Mouse (Mus musculus): Measurements from ENCODE around the gene H2afj.

Gene H2afj

DNA sequence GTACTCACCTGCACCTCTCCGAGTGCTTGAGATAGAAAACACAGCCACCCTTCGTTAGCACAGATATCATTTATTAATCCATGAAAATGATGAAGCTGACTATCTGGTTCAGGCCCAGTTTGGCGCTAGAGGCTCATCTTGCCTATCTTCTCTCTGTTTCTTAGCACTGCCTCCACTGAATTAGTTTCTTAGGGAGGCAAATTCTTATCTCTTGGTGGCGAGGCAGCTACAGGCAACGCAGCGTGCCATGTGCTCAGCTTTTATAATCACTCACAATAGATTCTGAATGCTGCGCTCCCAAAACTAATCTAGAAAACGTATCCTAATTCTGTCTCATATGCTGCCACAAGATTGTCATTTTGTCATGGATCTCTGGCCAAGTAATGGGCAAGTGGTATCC is 40.4 kb downstream of the H2afj start:
- no peak for DNase-seq

DNA sequence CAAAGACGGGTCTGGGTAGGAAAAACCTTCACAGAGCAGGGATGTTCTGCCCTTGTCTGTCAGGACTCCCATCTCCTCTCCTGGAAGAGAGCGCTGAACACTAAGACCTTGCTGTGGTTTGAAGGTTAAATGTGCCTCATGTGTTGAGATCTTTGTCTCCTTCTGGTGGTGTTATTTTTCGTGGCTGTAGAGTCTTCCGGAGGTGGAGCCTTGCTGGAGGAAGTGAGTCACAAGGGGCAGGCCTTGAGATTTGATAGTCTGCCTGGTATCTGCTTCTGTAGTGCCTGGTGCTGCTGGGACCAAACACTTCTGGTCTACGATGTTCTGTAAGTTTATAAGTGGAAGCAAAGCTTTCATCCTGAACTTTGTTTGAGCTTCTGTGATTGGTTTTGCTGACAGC is 40.9 kb downstream of the H2afj start:
- DNase-seq, result no peak

DNA sequence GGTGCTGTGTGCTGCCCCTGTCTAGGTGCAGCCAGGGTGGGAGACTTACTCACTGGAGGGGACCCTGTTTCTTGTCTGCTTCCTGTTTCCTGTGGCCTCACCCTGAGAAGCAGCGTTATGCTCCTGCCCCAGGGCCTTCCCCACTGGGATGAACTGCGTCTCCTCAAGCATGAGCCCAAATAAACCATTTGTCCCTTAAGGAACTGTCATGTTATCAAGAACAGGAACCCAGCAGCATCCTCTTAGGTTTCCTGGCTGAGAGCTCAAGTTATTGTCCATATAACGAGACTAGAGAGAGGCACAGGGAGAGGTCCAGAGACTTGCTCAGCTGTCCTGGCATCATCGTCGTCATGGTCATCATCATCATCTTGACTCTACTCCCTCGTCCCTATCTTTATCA is 42.2 kb downstream of the H2afj start:
- no peak for DNase-seq

DNA sequence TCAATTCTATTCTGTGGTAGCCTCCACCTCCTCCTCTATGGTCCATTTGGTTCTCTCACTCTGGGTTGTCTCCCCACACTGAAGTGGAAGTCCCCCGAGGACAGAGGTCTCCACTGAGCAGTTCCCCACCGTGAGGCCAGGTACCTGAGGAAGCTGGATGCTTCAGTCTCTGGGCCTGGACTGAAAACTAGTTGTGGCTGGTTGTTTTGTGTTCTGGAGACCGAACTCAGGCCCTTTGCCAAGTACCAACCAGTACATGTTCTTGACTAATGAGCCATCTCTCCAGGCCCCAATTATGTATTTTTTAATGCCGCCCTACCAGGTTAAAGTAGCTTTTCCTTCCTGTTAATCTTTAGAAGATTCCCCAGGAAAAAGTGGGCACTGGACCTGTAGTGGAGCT is 44.3 kb downstream of the H2afj start:
- DNase-seq, result no peak

DNA sequence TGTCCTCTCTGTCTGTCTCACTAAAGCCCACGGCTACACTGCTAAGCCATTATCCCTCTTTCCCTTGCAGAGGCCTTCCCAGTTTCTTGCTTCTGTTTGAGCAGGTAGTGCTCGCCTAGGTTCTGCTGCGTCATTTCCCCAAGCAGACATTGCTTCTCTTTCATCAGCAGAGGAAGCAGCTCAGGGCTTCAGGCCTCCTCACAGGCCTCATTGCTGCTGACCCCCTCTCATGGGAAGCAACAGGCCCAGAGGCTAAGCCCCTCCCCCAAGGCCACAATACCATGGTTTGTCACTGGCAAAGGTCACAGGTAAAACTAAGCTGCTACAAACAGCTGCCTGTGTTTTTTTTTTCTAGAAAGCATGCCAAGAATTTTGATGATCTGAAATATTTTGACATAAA is 44.7 kb downstream of the H2afj start:
- DNase-seq, result peak; percentile 59

DNA sequence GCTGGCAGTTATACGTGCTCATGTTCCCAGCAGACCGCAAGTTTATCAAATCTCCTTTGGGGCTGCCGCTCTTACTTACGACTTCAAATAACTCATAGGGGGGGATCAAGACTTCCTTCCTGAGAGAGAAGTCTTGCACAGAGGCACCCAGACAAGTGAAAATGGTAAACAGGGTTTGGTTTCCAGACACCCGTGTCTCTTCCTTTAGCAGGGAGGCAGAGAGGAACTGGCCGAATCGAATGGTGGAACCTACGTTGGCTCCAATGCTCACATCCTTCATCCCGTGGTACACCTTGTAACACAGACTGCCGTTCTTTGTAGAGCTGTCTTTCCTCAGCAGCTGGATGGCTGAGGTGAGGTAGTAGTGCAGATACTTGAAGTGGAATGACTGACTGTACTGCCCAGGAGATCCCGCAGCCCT is 46.3 kb downstream of the H2afj start:
- DNase-seq, result no peak

DNA sequence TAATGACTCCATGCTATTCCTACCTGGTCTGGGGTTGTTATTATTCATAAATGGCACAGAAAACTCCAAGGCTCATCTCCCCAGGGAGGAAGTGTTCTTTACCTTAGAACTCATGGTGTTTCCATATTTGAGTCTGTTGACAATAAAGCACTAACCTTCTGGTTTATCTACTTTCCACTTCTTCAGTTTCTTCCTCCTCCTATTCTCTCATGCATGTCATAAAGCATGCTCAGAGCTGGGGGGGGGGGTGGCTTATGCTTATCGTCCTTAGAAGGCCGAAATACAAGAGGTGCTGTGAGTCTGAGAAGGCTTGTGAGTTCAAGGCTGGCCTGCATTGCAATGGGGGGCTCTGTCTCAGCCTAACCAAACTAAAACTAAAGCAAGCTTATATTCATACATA is 47.1 kb downstream of the H2afj start:
- no peak for DNase-seq

DNA sequence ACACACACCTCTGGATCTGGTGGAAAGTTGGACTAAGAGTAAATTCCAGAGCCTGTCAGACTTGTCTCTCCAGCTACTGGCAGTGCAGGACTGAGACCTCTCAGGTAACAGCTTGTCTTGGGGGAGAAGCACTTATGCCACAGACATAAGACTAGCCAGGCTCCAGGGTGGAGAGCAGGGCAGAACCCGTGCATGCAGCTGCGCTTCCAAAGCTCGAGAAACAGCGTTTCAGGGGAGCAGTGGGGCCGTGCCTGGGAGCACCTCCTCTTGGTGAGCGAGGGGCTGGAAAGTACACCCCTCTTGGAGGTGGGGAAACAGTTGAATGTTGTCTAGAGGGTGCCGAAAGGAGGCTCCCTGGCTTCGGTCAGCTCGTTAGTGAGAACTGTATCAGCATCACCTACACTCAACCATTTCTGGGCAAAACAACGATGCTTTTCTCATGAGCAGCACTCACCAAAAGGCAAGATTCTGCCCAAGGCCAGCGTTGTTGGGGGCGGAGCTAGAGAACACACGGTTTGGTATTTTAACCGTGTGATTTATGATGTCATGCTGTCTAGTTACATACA is 48.1 kb downstream of the H2afj start:
- peak; percentile 47 for DNase-seq

DNA sequence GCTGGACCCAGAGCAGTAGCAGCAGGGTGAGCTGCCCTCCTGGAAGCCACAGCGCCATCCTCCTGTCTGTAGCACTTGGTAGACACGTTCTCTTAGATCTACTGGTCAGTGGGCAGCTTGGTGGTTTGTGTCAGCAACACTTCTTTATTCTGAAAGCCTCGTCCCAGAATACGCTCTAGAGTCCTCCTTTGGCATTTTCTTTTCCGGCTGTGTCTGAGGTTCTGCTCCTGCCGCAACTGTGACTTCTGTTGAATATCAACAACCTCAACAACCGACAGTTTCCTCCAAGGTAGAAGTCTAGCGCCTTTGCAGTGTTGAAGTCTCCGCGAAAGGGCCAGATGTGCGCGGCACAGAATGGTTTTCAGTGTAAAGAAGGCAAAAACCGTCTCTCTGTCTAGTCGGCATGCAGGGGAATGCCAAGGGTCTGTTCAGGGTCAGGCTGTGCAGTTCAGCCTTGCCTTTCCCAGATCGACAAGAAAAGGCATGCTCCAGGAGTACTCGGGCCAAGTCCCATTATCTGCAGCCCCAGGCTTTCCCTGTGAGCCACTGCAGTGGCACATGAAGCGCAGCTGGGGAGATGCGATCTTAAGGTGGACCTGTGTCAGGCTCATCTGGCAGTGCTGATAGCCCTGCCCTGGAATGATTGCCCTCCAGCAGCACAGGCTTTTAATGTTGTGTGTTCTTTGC is 49.3 kb downstream of the H2afj start, which contains the start of gene Art4:
TSS of gene Art4 (minus strand) at position 548 of the 687 bp plus-strand sequence.
- peak; percentile 28 for DNase-seq

DNA sequence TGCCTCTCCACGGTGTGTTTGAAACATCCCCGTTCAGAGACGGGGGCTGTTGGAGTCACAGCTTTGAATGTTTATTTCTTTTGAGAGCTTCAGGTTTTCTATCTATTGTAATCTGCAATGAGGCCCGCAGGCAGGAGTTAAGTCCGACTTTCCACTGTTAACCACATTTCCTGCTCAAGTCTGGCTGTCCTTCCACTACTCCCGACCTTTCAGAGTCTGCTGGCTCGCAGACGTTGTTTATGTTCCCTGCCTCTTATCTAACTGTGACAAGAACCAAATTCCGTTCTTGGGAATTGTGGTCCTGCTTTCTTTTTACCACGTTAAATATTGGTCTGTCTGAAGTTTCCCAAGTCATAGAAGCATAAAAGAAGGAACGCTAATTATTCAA is 49.8 kb downstream of the H2afj start:
- DNase-seq, result no peak

DNA sequence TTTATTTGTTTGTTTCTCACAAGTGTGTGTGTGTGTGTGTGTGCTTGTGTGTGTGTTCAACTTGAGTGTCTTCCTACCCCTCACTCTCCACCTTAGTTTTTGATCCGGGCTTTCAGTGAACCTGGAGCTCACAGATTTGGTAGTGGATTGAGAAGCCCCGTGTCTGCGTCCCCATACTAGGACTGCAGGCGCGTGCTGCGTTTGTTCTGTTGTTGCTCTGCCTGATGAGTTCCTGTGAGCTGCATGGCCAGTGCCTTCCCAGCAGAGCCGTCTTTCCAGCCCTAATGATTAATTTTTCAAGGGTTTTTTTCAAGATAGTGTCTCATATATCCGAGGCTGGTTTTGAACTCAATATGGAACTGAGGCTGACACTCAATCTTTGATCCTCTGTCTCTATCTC is 50.4 kb downstream of the H2afj start:
- DNase-seq, result no peak
